Mouse (Mus musculus) c-Kit-positive CD71-positive TER-119-negative erythroid progenitor cells, embryonic 14.5 days (primary cell): Measurements from ENCODE around the gene Gm10190.
"Not testable (repeated sequence)": the region's sequence is repeated elsewhere in the genome, so short reads cannot be mapped to it uniquely, and the experiment has no call there.

Experiments used
- DNase-seq: peaks from one replicate; pipeline ENCODE4 v3.0.0-alpha.2; 2013; ENCODE audit warnings: low read depth

Gm10190 gene

GRCm38 (mm10) chr17:80372989-80373725 lies at the start of gene Gm10190:
Gene Gm10190 (minus strand): TSS chr17:80373541.
- peak; percentile 63 for DNase-seq

- no peak for DNase-seq
Observed at GRCm38 (mm10) chr17:80420998-80421397, 47.7 kb upstream of the Gm10190 start.

GRCm38 (mm10) chr17:80418572-80419210 lies 45.4 kb upstream of the Gm10190 start:
- no peak for DNase-seq

GRCm38 (mm10) chr17:80411182-80411581 lies 37.8 kb upstream of the Gm10190 start:
- DNase-seq = no peak

GRCm38 (mm10) chr17:80398243-80398642 lies 24.9 kb upstream of the Gm10190 start:
- no peak for DNase-seq

- DNase-seq = peak; percentile 27
Observed at GRCm38 (mm10) chr17:80391423-80392403, 18.4 kb upstream of the Gm10190 start.

- no peak for DNase-seq
Observed at GRCm38 (mm10) chr17:80390024-80390423, 16.7 kb upstream of the Gm10190 start.

- DNase-seq = no peak
Observed at GRCm38 (mm10) chr17:80385671-80386070, 12.3 kb upstream of the Gm10190 start.

- DNase-seq = not testable (repeated sequence)
Observed at GRCm38 (mm10) chr17:80378386-80378785, 5.0 kb upstream of the Gm10190 start.

- no peak for DNase-seq
Observed at GRCm38 (mm10) chr17:80373726-80374096, 370 bp upstream of the Gm10190 start.

- DNase-seq = no peak
Observed at GRCm38 (mm10) chr17:80368606-80369005, 4.7 kb downstream of the Gm10190 start.

- DNase-seq = no peak
Observed at GRCm38 (mm10) chr17:80367276-80367675, 6.1 kb downstream of the Gm10190 start.

- no peak for DNase-seq
Observed at GRCm38 (mm10) chr17:80360245-80360644, 13.1 kb downstream of the Gm10190 start.

GRCm38 (mm10) chr17:80347234-80347633 lies 26.1 kb downstream of the Gm10190 start:
- no peak for DNase-seq

- no peak for DNase-seq
Observed at GRCm38 (mm10) chr17:80346591-80347125, 26.7 kb downstream of the Gm10190 start.

- DNase-seq = no peak
Observed at GRCm38 (mm10) chr17:80345277-80345676, 28.1 kb downstream of the Gm10190 start.

- no peak for DNase-seq
Observed at GRCm38 (mm10) chr17:80332386-80332785, 41.0 kb downstream of the Gm10190 start.

GRCm38 (mm10) chr17:80326431-80326830 lies 46.9 kb downstream of the Gm10190 start:
- DNase-seq = no peak

- no peak for DNase-seq
Observed at GRCm38 (mm10) chr17:80325456-80325855, 47.9 kb downstream of the Gm10190 start.

GRCm38 (mm10) chr17:80324521-80324920 lies 48.8 kb downstream of the Gm10190 start:
- no peak for DNase-seq

GRCm38 (mm10) chr17:80323658-80324057 lies 49.7 kb downstream of the Gm10190 start:
- no peak for DNase-seq
